Mouse (Mus musculus) liver, embryonic 14.5 days (tissue): ENCODE measurements at regions not wholly inside any gene's neighbourhood (a gene's known extent, or its start where the extent isn't known, plus 50 kb on each side); places are given as distances from the start of the nearest gene placed in this dataset.

Experiments
- ATAC-seq: fragments of 200-750 bp; cut with Nextera tagmentation; 2 replicates; pipeline ENCODE4 v1.8.0; 2017; ENCODE audit warnings: moderate number of reproducible peaks, mild to moderate bottlenecking, moderate library complexity; ENCODE audit not compliant: insufficient read depth
- DNase-seq, 3 experiments: peaks; one replicate each; pipeline ENCODE4 v3.0.0-alpha.2; 2012 to 2013; ENCODE audit warnings: low read depth in 3 of 3, low spot score in 3 of 3
- H3K27ac ChIP-seq: fragments of 300-500 bp; sonication (generic); 2 replicates; pipeline ENCODE4 v1.5.1; 2014; ENCODE audit warnings: moderate library complexity, mild to moderate bottlenecking, control low read depth, inconsistent platforms
- H3K27me3 ChIP-seq: fragments of 300-500 bp; sonication (generic); 2 replicates; pipeline ENCODE4 v1.6.1; 2014; ENCODE audit warnings: mild to moderate bottlenecking, low read length, moderate library complexity; ENCODE audit not compliant: control insufficient read depth, insufficient read depth
- H3K36me3 ChIP-seq: fragments of 300-500 bp; sonication (generic); replicated peaks from 2 replicates; pipeline ENCODE4 v1.6.1; 2014; ENCODE audit warnings: low read depth; ENCODE audit not compliant: control insufficient read depth, insufficient read depth
- H3K4me1 ChIP-seq, 2 experiments: fragments of 200-500 bp in 1 of 2; fragments of 300-500 bp in 1 of 2; sonication (generic) in 1 of 2; replicated peaks; 2 replicates each; pipeline ENCODE4 v1.6.1; 2012 to 2014; ENCODE audit warnings: antibody characterized with exemption in 1 of 2, inconsistent platforms in 1 of 2, low read length in 1 of 2; ENCODE audit not compliant: control insufficient read depth in 2 of 2, insufficient read depth in 2 of 2
- H3K4me2 ChIP-seq: fragments of 300-500 bp; sonication (generic); 2 replicates; pipeline ENCODE4 v1.6.1; 2014; ENCODE audit warnings: low read depth, mild to moderate bottlenecking, control low read depth, moderate library complexity
- H3K4me3 ChIP-seq, 2 experiments: fragments of 200-500 bp in 1 of 2; fragments of 300-500 bp in 1 of 2; sonication (generic) in 1 of 2; 2 replicates each; pipeline ENCODE4 v1.5.1; 2012 to 2014; ENCODE audit warnings: low read depth in 2 of 2, low read length in 2 of 2, mild to moderate bottlenecking in 2 of 2, control low read depth in 1 of 2, inconsistent platforms in 1 of 2, moderate library complexity in 1 of 2; ENCODE audit not compliant: insufficient read depth in 1 of 2
- H3K9ac ChIP-seq: fragments of 300-500 bp; sonication (generic); replicated peaks from 2 replicates; pipeline ENCODE4 v1.6.1; 2014; ENCODE audit warnings: mild to moderate bottlenecking, control low read depth, moderate library complexity
- H3K9me3 ChIP-seq: fragments of 300-500 bp; sonication (generic); 2 replicates; pipeline ENCODE4 v1.6.1; 2016; ENCODE audit warnings: low read length, mixed read lengths; ENCODE audit not compliant: control insufficient read depth
- CTCF ChIP-seq: IDR thresholded peaks from 2 replicates; pipeline ENCODE4 v1.5.1; 2016; ENCODE audit warnings: antibody characterized with exemption, low read depth, control low read depth
- EP300 ChIP-seq: IDR thresholded peaks from 2 replicates; pipeline ENCODE4 v1.6.1; 2016; ENCODE audit warnings: antibody characterized with exemption, low read depth
- WGBS: fragments of 180-500 bp; shearing (Covaris S2); extraction: QIAGEN DNeasy Blood & Tissue Kit; methylation state at CpG from one replicate; pipeline ENCODE4 v1.1.7; 2014; ENCODE audit not compliant: insufficient replicate concordance; 5-methylcytosine and 5-hydroxymethylcytosine counted together

- Histone ChIP-seq H3K4me2 (no peak overlapping the region), H3K27me3 (no peaks in the 10 kb centered on the region), H3K4me1 (no peaks in the 10 kb centered on the region), H3K27ac (no peak overlapping the region), H3K9ac (no peak overlapping the region), H3K9me3 (no peaks in the 10 kb centered on the region), H3K4me3 (no peak overlapping the region), H3K36me3 (no peaks in the 10 kb centered on the region)
- TF ChIP-seq EP300 (no peak), CTCF (no peak)
- ATAC-seq (no peak), DNase-seq (no peak)
- 57% methylated on average over 4 of the region's 4 CpGs for WGBS
Observed at GRCm38 (mm10) chr1:13501938-13502337, 2088.0 kb downstream of the A830018L16Rik start.

GRCm38 (mm10) chr1:13513761-13514160 lies 2099.9 kb downstream of the A830018L16Rik start:
- H3K4me1 ChIP-seq = no peaks in the 10 kb centered on the region
- H3K4me2 ChIP-seq = no peak overlapping the region
- no peak overlapping the region for H3K4me3 ChIP-seq
- ATAC-seq (no peak), DNase-seq (peak in 2 of 3 experiments; percentile 4 to 19)
- H3K9me3 ChIP-seq = no peaks in the 10 kb centered on the region
- no peaks in the 10 kb centered on the region for H3K27me3 ChIP-seq
- 25% methylated on average over 11 of the region's 11 CpGs for WGBS
- H3K9ac ChIP-seq = no peak overlapping the region
- no peak overlapping the region for H3K27ac ChIP-seq
- TF ChIP-seq EP300 = no peak
- no peak for TF ChIP-seq CTCF
- H3K36me3 ChIP-seq = no peaks in the 10 kb centered on the region
